Mouse (Mus musculus): Measurements from ENCODE around the gene Mctp2. TPM values are rescaled to one million over a fixed set of nuclear protein-coding genes. Genes with fewer than 3 reads are reported as not detected.

Gene Mctp2
- polyA plus RNA-seq, 1 experiment, result not detected

- no peak overlapping the region for H3K27ac ChIP-seq (replicated peaks; ENCODE audit: low read depth, low read length)
- no peaks in the 10 kb centered on the region for H3K4me1 ChIP-seq (ENCODE audit: control insufficient read depth, insufficient read depth, insufficient read length, low read length)
- H3K4me3 ChIP-seq (ENCODE audit: insufficient read depth, low read depth, low read length), result no peak overlapping the region
Measured at GRCm38 (mm10) chr7:72234433-72234998, 71.9 kb downstream of the Mctp2 start.

- Histone ChIP-seq H3K27ac (replicated peaks; ENCODE audit: low read depth, low read length) (no peak overlapping the region), H3K4me1 (ENCODE audit: control insufficient read depth, insufficient read depth, insufficient read length, low read length) (no peaks in the 10 kb centered on the region), H3K4me3 (ENCODE audit: insufficient read depth, low read depth, low read length) (no peak overlapping the region)
Measured at GRCm38 (mm10) chr7:72231182-72231877, 75.1 kb downstream of the Mctp2 start.

- Histone ChIP-seq H3K27ac (replicated peaks; ENCODE audit: low read depth, low read length) (no peak overlapping the region), H3K4me3 (ENCODE audit: insufficient read depth, low read depth, low read length) (no peak overlapping the region), H3K4me1 (ENCODE audit: control insufficient read depth, insufficient read depth, insufficient read length, low read length) (no peaks in the 10 kb centered on the region)
Measured at GRCm38 (mm10) chr7:72229925-72230324, 76.5 kb downstream of the Mctp2 start.

- Histone ChIP-seq H3K4me1 (ENCODE audit: control insufficient read depth, insufficient read depth, insufficient read length, low read length) (no peaks in the 10 kb centered on the region), H3K4me3 (ENCODE audit: insufficient read depth, low read depth, low read length) (no peak overlapping the region), H3K27ac (replicated peaks; ENCODE audit: low read depth, low read length) (no peak overlapping the region)
Measured at GRCm38 (mm10) chr7:72223558-72223957, 82.8 kb downstream of the Mctp2 start.

- H3K4me1 ChIP-seq (ENCODE audit: control insufficient read depth, insufficient read depth, insufficient read length, low read length), result no peaks in the 10 kb centered on the region
- H3K4me3 ChIP-seq (ENCODE audit: insufficient read depth, low read depth, low read length), result no peak overlapping the region
- no peak overlapping the region for H3K27ac ChIP-seq (replicated peaks; ENCODE audit: low read depth, low read length)
Measured at GRCm38 (mm10) chr7:72222532-72222931, 83.9 kb downstream of the Mctp2 start.

- Histone ChIP-seq H3K4me1 (ENCODE audit: control insufficient read depth, insufficient read depth, insufficient read length, low read length) (no peaks in the 10 kb centered on the region), H3K27ac (replicated peaks; ENCODE audit: low read depth, low read length) (no peak overlapping the region), H3K4me3 (ENCODE audit: insufficient read depth, low read depth, low read length) (no peak overlapping the region)
Measured at GRCm38 (mm10) chr7:72218048-72218447, 88.4 kb downstream of the Mctp2 start.

GRCm38 (mm10) chr7:72215563-72216215 is 90.7 kb downstream of the Mctp2 start:
- no peak overlapping the region for H3K4me3 ChIP-seq (ENCODE audit: insufficient read depth, low read depth, low read length)
- no peak overlapping the region for H3K27ac ChIP-seq (replicated peaks; ENCODE audit: low read depth, low read length)

GRCm38 (mm10) chr7:72210201-72210600 is 96.2 kb downstream of the Mctp2 start:
- Histone ChIP-seq H3K4me3 (ENCODE audit: insufficient read depth, low read depth, low read length) (no peak overlapping the region), H3K4me1 (ENCODE audit: control insufficient read depth, insufficient read depth, insufficient read length, low read length) (no peaks in the 10 kb centered on the region), H3K27ac (replicated peaks; ENCODE audit: low read depth, low read length) (no peak overlapping the region)

More at GRCm38 (mm10) chr7:72215563-72216215, 90.7 kb downstream of the Mctp2 start:
- H3K4me1 ChIP-seq (ENCODE audit: control insufficient read depth, insufficient read depth, insufficient read length, low read length), result no peaks in the 10 kb centered on the region

- Histone ChIP-seq H3K27ac (replicated peaks; ENCODE audit: low read depth, low read length) (no peak overlapping the region), H3K4me3 (ENCODE audit: insufficient read depth, low read depth, low read length) (no peak overlapping the region), H3K4me1 (ENCODE audit: control insufficient read depth, insufficient read depth, insufficient read length, low read length) (no peaks in the 10 kb centered on the region)
Measured at GRCm38 (mm10) chr7:72209296-72209695, 97.1 kb downstream of the Mctp2 start.

GRCm38 (mm10) chr7:72206841-72207240 is 99.6 kb downstream of the Mctp2 start:
- no peak overlapping the region for H3K4me3 ChIP-seq (ENCODE audit: insufficient read depth, low read depth, low read length)
- no peak overlapping the region for H3K27ac ChIP-seq (replicated peaks; ENCODE audit: low read depth, low read length)
- no peaks in the 10 kb centered on the region for H3K4me1 ChIP-seq (ENCODE audit: control insufficient read depth, insufficient read depth, insufficient read length, low read length)

GRCm38 (mm10) chr7:72195709-72196108 is 110.7 kb downstream of the Mctp2 start:
- Histone ChIP-seq H3K4me1 (ENCODE audit: control insufficient read depth, insufficient read depth, insufficient read length, low read length) (no peaks in the 10 kb centered on the region), H3K27ac (replicated peaks; ENCODE audit: low read depth, low read length) (no peak overlapping the region), H3K4me3 (ENCODE audit: insufficient read depth, low read depth, low read length) (no peak overlapping the region)

- no peak overlapping the region for H3K4me3 ChIP-seq (ENCODE audit: insufficient read depth, low read depth, low read length)
- no peak overlapping the region for H3K27ac ChIP-seq (replicated peaks; ENCODE audit: low read depth, low read length)
- H3K4me1 ChIP-seq (ENCODE audit: control insufficient read depth, insufficient read depth, insufficient read length, low read length), result no peaks in the 10 kb centered on the region
Measured at GRCm38 (mm10) chr7:72193304-72193703, 113.1 kb downstream of the Mctp2 start.

GRCm38 (mm10) chr7:72181651-72182050 is 124.8 kb downstream of the Mctp2 start:
- H3K4me3 ChIP-seq (ENCODE audit: insufficient read depth, low read depth, low read length), result no peak overlapping the region
- no peak overlapping the region for H3K27ac ChIP-seq (replicated peaks; ENCODE audit: low read depth, low read length)
- no peaks in the 10 kb centered on the region for H3K4me1 ChIP-seq (ENCODE audit: control insufficient read depth, insufficient read depth, insufficient read length, low read length)

GRCm38 (mm10) chr7:72169320-72169719 is 137.1 kb downstream of the Mctp2 start:
- Histone ChIP-seq H3K4me1 (ENCODE audit: control insufficient read depth, insufficient read depth, insufficient read length, low read length) (peaks cover 7% of the 10 kb centered on the region; the same call in 1 of the 2 replicates), H3K27ac (replicated peaks; ENCODE audit: low read depth, low read length) (no peak overlapping the region), H3K4me3 (ENCODE audit: insufficient read depth, low read depth, low read length) (no peak overlapping the region)

- H3K4me3 ChIP-seq (ENCODE audit: insufficient read depth, low read depth, low read length), result no peak overlapping the region
- H3K27ac ChIP-seq (replicated peaks; ENCODE audit: low read depth, low read length), result peak overlapping the region; percentile 97
- peaks cover 20% of the 10 kb centered on the region for H3K4me1 ChIP-seq (ENCODE audit: control insufficient read depth, insufficient read depth, insufficient read length, low read length)
Measured at GRCm38 (mm10) chr7:72165726-72166701, 140.4 kb downstream of the Mctp2 start.
